Mouse (Mus musculus): ENCODE data around the gene Csf3. TPM values are rescaled to one million over a fixed set of nuclear protein-coding genes. Genes with fewer than 3 reads are reported as not detected.
"Not testable (repeated sequence)": the region's sequence is repeated elsewhere in the genome, so short reads cannot be mapped to it uniquely, and the experiment has no call there.

Csf3 gene
- total RNA-seq (2021): not detected
- long read RNA-seq, experiment 1: 0 reads
- long read RNA-seq, experiment 2: 0 reads

- DNase-seq (ENCODE audit: low spot score in 2 of 2): no peak
Observed at GRCm38 (mm10) chr11:98701213-98701670, at the start of gene Csf3. Csf3 (plus strand) TSS chr11:98701263.

DNA sequence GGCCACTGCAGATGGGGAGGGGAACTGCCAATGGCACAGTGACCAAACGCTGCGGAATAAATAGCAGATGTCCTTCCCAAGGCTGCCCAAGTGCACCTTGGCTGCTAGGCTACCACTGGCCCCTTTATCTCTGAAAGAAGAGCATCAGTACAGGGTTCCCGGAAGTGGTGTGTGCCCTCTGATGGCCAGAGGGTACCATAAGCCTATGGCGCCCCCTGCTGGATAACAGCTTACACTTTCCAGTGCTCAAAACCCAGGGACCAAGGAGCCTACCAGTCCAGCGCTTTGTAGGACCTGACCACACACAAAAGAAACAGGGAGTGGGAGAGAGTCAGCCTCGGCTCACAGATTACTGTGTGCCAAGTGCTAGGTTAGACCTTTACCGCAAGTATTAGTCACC lies 46.0 kb upstream of the Csf3 start:
- peak; percentile 46 for DNase-seq (ENCODE audit: low spot score in 2 of 2)

DNA sequence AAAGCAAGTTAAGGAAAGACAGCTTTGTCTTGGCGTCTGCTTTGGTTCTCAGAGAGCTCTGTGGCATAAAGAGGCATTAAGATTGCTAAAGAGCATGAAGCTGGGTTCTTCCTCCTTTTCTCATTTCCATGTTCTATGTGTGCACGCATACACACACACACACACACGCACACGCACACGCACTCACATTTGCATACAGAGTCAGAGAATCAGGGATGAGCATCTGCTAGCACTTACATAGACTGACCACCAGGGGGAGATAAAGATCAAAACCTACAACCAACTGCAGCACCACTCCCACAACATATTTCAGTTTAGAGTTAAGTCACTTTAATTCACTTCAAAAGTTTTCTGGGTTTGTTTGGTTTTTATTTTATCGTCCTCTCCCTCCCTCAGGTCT lies 40.5 kb upstream of the Csf3 start:
- DNase-seq (ENCODE audit: low spot score in 2 of 2): peak in 1 of 2 experiments; percentile 23

- no peak for DNase-seq (ENCODE audit: low spot score in 2 of 2)
Observed at GRCm38 (mm10) chr11:98664091-98664490, 37.0 kb upstream of the Csf3 start, which contains the start of gene Gsdma. Gsdma (plus strand) TSS chr11:98664351.

DNA sequence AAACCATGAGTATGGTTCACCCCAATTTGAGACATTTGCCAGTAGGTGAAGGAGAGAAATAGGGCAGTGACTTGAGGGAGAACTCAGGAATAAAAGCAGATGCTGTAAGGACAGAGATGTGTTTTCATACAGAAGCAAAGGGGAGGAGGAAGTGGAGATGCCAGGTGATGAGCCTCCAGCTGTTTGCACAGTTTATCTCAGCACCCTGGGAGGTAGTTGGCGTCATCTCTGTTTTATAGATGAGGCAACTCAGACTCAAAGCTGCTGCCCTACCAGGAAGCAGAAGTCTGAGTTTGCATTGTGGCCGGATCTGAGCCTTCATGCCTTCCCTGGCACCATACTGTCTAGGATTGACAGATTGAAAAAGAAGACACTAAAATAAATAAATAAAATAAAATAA lies 32.1 kb upstream of the Csf3 start:
- no peak for DNase-seq (ENCODE audit: low spot score in 2 of 2)

DNA sequence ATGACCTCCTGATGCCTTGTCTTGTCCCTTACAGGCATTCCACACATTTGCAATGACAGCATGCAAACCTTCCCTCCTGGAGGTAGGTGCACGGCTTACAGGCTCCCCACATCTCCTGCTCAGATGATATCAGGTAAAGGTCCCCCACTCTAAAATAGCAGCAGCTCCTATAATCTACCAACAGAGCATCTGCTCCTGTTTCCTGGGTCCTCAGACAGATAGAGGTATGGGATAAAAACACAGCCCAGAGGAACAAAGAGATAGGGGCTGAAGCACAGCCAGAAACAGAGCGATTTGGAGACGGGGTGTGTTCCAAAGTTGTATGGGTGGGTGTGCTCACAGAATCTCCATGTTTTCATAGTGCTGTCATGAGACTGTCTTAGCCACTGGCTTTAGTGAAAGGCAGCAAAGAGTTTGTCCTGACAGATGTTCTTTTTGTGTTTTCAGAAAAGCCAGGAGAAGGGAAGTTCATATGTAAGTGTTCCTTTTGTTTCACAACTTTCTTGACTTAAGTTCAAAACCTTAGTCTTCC lies 29.7 kb upstream of the Csf3 start:
- DNase-seq (ENCODE audit: low spot score in 2 of 2): no peak

- DNase-seq (ENCODE audit: low spot score in 2 of 2): peak in 1 of 2 experiments; percentile 20
Observed at GRCm38 (mm10) chr11:98671857-98672256, 29.2 kb upstream of the Csf3 start.

GRCm38 (mm10) chr11:98672482-98672881 lies 28.6 kb upstream of the Csf3 start:
- no peak for DNase-seq (ENCODE audit: low spot score in 2 of 2)

DNA sequence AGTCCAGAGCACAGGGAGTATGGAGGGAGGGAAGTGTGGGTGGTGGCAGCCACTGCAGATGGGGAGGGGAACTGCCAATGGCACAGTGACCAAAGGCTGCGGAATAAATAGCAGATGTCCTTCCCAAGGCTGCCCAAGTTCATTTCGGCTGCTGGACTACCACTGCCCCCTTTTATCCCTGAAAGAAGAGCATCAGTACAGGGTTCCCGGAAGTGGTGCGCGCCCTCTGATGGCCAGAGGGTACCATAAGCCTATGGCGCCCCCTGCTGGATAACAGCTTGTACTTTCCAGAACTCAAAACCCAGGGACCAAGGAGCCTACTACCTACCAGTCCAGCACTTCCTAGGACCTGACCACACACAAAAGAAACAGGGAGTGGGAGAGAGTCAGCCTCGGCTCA lies 27.9 kb upstream of the Csf3 start:
- DNase-seq (ENCODE audit: low spot score in 2 of 2): peak; percentile 31 to 54

GRCm38 (mm10) chr11:98675829-98676363 lies 25.2 kb upstream of the Csf3 start:
- no peak for DNase-seq (ENCODE audit: low spot score in 2 of 2)

GRCm38 (mm10) chr11:98680023-98680422 lies 21.0 kb upstream of the Csf3 start:
- no peak for DNase-seq (ENCODE audit: low spot score in 2 of 2)

DNA sequence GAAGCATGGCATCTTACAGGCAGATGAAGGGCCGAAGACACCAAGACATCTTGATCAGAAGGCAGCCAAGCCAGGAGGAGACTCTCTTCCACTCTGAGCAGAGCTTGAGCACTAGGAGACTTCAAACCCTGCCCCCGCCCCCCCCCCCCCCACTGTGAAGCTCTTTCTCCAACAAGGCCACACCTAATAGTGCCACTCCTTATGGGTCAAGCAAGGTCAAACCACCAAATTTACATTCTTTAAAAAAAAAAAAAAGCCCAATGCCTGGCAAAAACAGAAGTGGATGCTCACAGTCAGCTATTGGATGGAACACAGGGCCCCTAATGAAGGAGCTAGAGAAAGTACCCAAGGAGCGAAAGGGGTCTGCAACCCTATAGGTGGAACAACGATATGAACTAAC lies 20.5 kb upstream of the Csf3 start:
- not testable (repeated sequence) for DNase-seq (ENCODE audit: low spot score in 2 of 2)

DNA sequence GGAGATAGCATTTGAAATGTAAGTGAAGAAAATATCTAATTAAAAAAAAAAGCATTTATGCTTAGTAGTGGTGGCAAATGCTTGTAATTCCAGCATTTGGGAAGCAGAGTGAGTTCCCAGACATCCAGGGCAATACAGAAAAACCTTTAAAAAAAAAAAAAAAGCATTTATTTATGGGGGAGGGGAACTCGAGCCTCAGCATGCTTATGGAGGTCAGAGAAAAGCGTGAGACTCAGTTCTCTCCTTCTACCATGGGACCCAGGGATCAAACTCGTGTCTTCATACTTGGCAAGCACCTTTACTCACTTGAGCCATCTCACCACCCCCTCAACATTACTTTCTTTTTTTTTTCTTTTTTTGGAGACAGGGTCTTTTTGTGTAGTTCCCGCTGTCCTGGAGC lies 19.9 kb upstream of the Csf3 start:
- no peak for DNase-seq (ENCODE audit: low spot score in 2 of 2)

DNA sequence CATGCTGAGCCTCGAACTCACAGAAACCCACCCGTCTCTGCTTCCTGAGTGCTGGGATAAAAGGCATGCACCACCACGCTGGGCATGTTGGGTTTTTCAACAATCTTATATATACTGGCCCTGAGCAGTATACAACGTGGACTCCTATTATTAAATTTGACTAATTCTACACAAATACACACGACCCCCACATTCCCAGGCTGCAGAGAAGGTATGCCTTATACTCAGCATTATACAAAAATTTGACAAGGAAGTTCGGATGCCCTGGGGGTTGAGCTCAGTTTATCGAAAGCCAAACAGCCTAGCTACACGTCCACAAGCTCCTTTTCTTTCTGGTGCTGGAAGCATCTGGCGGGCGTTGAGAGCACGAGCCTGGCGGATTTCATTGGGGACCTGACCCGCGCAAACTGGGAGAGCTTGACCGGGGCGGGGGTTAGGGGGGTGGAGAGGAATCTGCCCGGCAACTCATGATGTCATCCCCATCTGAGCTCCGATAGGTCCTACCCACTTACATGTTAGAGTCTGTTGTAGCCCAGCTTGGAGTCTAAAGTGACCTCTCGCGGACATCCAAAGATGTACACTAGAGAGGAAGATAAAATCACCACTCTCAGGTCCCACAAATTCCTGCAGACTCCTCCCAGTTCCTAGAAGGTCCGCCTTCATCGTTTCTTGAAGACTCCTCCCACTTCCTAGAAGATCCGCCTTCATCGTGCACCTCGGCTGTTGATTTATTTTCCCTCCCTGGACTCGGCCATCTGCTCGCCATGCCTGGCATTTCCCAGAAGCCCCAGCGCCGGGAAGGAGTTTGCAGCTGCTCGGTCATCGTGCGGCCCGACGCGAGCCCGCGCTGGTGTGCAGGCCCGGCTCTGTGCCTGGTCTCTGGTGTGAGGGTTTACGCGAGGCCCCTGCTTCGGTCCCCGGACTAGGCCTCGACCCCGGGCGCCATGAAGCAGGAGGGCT lies 19.0 kb upstream of the Csf3 start, which contains the start of gene Psmd3:
TSS of gene Psmd3 (plus strand) at position 769 of the 960 bp plus-strand sequence.
- DNase-seq (ENCODE audit: low spot score in 2 of 2): peak; percentile 95 to 97

DNA sequence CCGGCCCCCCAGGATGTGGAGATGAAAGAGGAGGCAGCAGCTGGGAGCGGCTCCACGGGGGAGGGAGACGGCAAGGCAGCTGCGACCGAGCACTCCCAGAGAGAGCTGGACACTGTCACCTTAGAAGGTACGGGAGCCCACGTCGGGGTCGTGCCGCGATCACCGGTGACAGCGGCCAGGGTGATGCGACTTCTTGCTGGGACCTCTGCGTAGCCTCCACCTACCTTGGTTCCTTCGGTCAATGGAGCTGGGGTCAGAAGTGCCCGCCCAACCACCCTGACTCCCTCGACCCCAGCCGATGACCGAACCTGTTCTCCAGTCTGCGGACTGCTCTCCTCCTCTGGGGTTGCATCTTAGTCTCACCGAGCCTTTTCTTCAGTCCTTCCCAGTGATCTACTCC lies 18.3 kb upstream of the Csf3 start:
- no peak for DNase-seq (ENCODE audit: low spot score in 2 of 2)

DNA sequence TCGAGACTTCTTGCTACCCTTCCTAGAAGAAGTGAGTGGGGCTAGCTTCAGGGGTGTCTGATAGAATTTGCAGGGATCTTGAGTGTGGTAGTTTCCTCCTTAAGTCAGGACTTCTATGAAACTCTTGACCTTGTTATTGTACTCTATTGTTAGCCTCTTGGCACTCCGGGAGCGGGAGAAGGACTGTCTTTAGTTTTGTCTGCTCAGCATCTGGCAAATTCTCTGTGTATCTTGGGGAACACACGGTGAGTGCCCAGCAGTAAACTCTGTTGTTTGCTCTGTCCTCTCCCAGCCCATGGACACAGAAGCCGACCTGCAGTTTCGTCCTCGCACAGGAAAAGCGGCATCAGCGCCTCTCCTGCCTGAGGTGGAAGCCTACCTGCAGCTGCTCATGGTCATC lies 15.4 kb upstream of the Csf3 start:
- DNase-seq (ENCODE audit: low spot score in 2 of 2): no peak

- DNase-seq (ENCODE audit: low spot score in 2 of 2): no peak
Observed at GRCm38 (mm10) chr11:98686976-98687375, 14.1 kb upstream of the Csf3 start.

DNA sequence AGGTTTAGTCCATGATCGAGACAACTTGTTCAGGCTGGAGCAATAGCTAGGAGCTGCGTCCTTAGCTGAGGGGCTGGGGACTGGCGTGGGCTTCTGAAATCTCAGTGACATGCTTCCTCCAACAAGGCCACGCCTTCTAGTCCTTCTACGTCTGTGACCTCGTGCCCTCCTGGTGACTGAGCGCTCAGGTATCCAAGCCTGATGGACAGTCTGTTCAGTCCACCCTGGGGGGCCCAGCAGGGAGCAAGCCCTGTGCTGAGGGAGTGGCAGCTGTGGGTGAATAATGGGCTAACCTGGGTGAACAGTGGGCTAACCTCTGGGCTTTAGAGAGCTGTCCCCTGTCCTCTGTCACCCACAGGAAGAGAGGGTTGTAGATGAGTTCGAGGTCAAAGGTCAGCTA lies 13.1 kb upstream of the Csf3 start:
- DNase-seq (ENCODE audit: low spot score in 2 of 2): no peak

GRCm38 (mm10) chr11:98693201-98693600 lies 7.9 kb upstream of the Csf3 start:
- DNase-seq (ENCODE audit: low spot score in 2 of 2): no peak

GRCm38 (mm10) chr11:98693746-98694145 lies 7.3 kb upstream of the Csf3 start:
- no peak for DNase-seq (ENCODE audit: low spot score in 2 of 2)

GRCm38 (mm10) chr11:98694301-98694700 lies 6.8 kb upstream of the Csf3 start:
- no peak for DNase-seq (ENCODE audit: low spot score in 2 of 2)

DNA sequence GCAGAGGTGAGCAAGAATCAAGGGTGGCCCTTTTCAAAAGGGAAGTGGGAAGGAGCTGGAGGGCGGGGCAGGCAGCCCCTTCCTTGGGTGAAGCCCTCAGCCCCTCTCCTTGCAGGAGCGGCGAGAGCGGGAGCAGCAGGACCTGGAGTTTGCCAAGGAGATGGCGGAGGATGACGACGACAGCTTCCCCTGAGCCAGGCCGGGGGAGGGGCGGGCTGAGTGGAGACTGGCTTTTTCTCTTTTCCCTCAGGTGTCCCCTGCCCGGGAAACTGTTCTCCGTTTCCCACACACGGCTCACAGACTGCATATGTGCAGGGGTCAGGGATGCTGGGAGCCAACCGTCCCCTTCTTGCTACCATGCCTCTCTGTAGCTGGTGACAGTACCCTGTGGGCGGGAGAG lies 5.7 kb upstream of the Csf3 start:
- no peak for DNase-seq (ENCODE audit: low spot score in 2 of 2)
